Mouse (Mus musculus) heart, embryonic 10.5 days (tissue): ENCODE data around the gene Gm42669. TPM values are rescaled to one million over a fixed set of nuclear protein-coding genes. Genes with fewer than 3 reads are reported as not detected.

Experiments used
- DNase-seq: peaks from one replicate; pipeline ENCODE4 v3.0.0-alpha.2; 2017; ENCODE audit warnings: low spot score
- H3K27ac ChIP-seq: fragments of 300-500 bp; sonication (generic); 2 replicates; pipeline ENCODE4 v1.5.1; 2016; ENCODE audit warnings: mild to moderate bottlenecking
- H3K27me3 ChIP-seq: fragments of 300-500 bp; sonication (generic); 2 replicates; pipeline ENCODE4 v1.6.1; 2016; ENCODE audit warnings: mild to moderate bottlenecking; ENCODE audit not compliant: poor library complexity, insufficient read depth, severe bottlenecking
- H3K36me3 ChIP-seq: fragments of 300-500 bp; sonication (generic); 2 replicates; pipeline ENCODE4 v1.6.1; 2016; ENCODE audit warnings: mild to moderate bottlenecking, moderate library complexity
- H3K4me1 ChIP-seq: fragments of 300-500 bp; sonication (generic); 2 replicates; pipeline ENCODE4 v1.6.1; 2016; ENCODE audit warnings: mild to moderate bottlenecking
- H3K4me3 ChIP-seq: fragments of 300-500 bp; sonication (generic); 2 replicates; pipeline ENCODE4 v1.5.1; 2016; ENCODE audit warnings: mild to moderate bottlenecking, moderate library complexity
- H3K9me3 ChIP-seq: fragments of 300-500 bp; sonication (generic); 2 replicates; pipeline ENCODE4 v1.6.1; 2016; ENCODE audit warnings: mild to moderate bottlenecking, moderate library complexity
- WGBS: fragments of 180-500 bp; shearing (Covaris S2); methylation state at CpG from one replicate; pipeline ENCODE4 v1.1.7; 2016; 5-methylcytosine and 5-hydroxymethylcytosine counted together
- polyA plus RNA-seq: library from polyadenylated mRNA; unstranded; fragments of >200 nt; fragmentation: Nextera tagmentation; extraction: Ambion mirVana; gene quantifications from 2 replicates; pipeline ENCODE4 v1.2.1, GENCODE M21; 2016

Gene Gm42669
- polyA plus RNA-seq, 1 experiment from 2014 or later, result 0.24 TPM

- WGBS, result 79% methylated on average over 5 of the region's 5 CpGs
- no peaks in the 10 kb centered on the region for H3K27me3 ChIP-seq
- DNase-seq, result no peak
- H3K4me1 ChIP-seq, result no peaks in the 10 kb centered on the region
- H3K36me3 ChIP-seq, result peaks cover 8% of the 10 kb centered on the region
- no peak overlapping the region for H3K27ac ChIP-seq
- no peaks in the 10 kb centered on the region for H3K9me3 ChIP-seq
- H3K4me3 ChIP-seq, result no peak overlapping the region
Observed at GRCm38 (mm10) chr5:107498806-107499310, 8.6 kb upstream of the Gm42669 start.

- DNase-seq, result no peak
- H3K36me3 ChIP-seq, result 0 out of 2 replicates have a peak, but pooled peaks cover 7% of the 10 kb centered on the region
- no peak overlapping the region for H3K27ac ChIP-seq
- H3K9me3 ChIP-seq, result no peaks in the 10 kb centered on the region
- H3K4me3 ChIP-seq, result no peak overlapping the region
- no peaks in the 10 kb centered on the region for H3K4me1 ChIP-seq
- H3K27me3 ChIP-seq, result no peaks in the 10 kb centered on the region
- WGBS, result 87% methylated on average over 5 of the region's 5 CpGs
Observed at GRCm38 (mm10) chr5:107499891-107500535, 7.4 kb upstream of the Gm42669 start.

DNA sequence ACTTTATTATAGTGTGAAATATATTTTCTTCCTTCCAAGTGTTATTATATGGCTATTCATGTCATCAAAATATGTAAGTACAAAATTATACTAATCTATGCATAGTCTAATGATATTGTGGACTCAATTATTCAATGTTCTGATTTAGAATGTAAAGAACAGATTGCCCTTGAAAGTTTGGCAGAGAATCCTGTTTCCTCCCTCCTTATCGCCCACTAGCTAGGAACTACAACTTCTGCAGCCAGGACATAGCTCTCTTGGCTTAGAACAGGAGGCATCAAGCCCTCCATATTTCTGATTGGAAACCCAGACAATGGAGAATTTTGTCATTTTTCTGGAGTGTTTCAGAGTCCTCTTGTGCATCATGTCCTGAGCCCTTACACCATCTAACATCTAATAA, 6.7 kb upstream of the Gm42669 start:
- H3K36me3 ChIP-seq, result 0 out of 2 replicates have a peak, but pooled peaks cover 7% of the 10 kb centered on the region
- no peak overlapping the region for H3K27ac ChIP-seq
- no peaks in the 10 kb centered on the region for H3K9me3 ChIP-seq
- 91% methylated on average over 1 of the region's 1 CpGs for WGBS
- no peaks in the 10 kb centered on the region for H3K27me3 ChIP-seq
- no peaks in the 10 kb centered on the region for H3K4me1 ChIP-seq
- H3K4me3 ChIP-seq, result no peak overlapping the region
- no peak for DNase-seq

- Histone ChIP-seq H3K27me3 (no peaks in the 10 kb centered on the region), H3K36me3 (0 out of 2 replicates have a peak, but pooled peaks cover 5% of the 10 kb centered on the region), H3K9me3 (no peaks in the 10 kb centered on the region), H3K27ac (no peak overlapping the region), H3K4me3 (no peak overlapping the region), H3K4me1 (no peaks in the 10 kb centered on the region)
- no peak for DNase-seq
- WGBS, result 81% methylated on average over 10 of the region's 10 CpGs
Observed at GRCm38 (mm10) chr5:107510503-107510902, 3.1 kb downstream of the Gm42669 start.

DNA sequence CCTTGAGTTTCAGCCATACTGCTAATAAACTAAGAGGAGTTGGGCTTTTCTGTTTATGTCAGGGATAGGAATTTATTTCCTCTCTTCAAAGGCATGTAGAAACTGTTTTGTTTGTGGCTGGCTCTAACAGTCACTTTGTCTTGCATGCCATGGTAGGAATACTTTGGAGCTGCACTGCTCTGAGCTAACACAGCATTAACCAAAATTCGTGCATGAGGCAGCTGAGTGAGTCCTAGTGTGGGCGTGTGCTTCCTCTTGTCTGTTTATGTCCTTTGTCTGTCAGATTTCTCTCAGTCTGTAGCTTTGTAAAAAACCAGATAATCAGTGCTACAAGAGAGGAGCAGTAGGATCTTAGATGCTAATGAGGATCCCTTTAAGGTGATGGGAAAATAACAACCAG, 3.9 kb downstream of the Gm42669 start:
- DNase-seq, result no peak

GRCm38 (mm10) chr5:107513583-107513982, 6.2 kb downstream of the Gm42669 start:
- 0 out of 2 replicates have a peak, but pooled peaks cover 2% of the 10 kb centered on the region for H3K36me3 ChIP-seq
- WGBS, result 41% methylated on average over 7 of the region's 7 CpGs
- no peak overlapping the region for H3K4me3 ChIP-seq
- no peaks in the 10 kb centered on the region for H3K27me3 ChIP-seq
- H3K4me1 ChIP-seq, result no peaks in the 10 kb centered on the region
- H3K27ac ChIP-seq, result no peak overlapping the region
- no peak for DNase-seq
- no peaks in the 10 kb centered on the region for H3K9me3 ChIP-seq

More for the DNA sequence above, 3.9 kb downstream of the Gm42669 start:
- Histone ChIP-seq H3K27ac (no peak overlapping the region), H3K4me3 (no peak overlapping the region), H3K4me1 (no peaks in the 10 kb centered on the region), H3K27me3 (no peaks in the 10 kb centered on the region), H3K36me3 (0 out of 2 replicates have a peak, but pooled peaks cover 5% of the 10 kb centered on the region), H3K9me3 (no peaks in the 10 kb centered on the region)
- 59% methylated on average over 2 of the region's 2 CpGs for WGBS

DNA sequence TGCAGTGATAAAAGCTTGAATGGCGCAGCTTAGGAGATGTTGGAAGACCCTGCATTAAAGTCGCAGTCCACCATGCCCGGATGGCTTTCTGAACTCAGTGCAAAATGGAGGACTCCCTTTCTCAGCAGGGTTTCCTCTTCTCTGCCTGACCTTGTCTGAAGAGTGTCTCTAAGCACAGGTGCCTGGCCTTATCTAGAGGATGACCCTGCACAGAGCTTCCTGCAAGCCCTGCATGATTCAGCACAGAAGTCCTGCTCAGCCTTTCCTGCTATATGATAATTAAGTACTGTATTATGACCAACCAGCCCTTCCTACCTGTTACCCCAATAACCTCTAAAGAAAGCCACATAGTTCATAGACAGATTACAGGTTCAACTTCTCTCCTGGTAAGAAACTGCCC, 8.0 kb downstream of the Gm42669 start:
- 85% methylated on average over 3 of the region's 3 CpGs for WGBS
- Histone ChIP-seq H3K27me3 (no peaks in the 10 kb centered on the region), H3K4me1 (no peaks in the 10 kb centered on the region), H3K9me3 (no peaks in the 10 kb centered on the region), H3K4me3 (no peak overlapping the region), H3K36me3 (0 out of 2 replicates have a peak, but pooled peaks cover 1% of the 10 kb centered on the region), H3K27ac (no peak overlapping the region)
- DNase-seq, result no peak

GRCm38 (mm10) chr5:107516087-107516486, 8.7 kb downstream of the Gm42669 start:
- 89% methylated on average over 1 of the region's 1 CpGs for WGBS
- Histone ChIP-seq H3K9me3 (no peaks in the 10 kb centered on the region), H3K27me3 (no peaks in the 10 kb centered on the region), H3K4me3 (no peak overlapping the region), H3K36me3 (no peaks in the 10 kb centered on the region), H3K27ac (no peak overlapping the region), H3K4me1 (no peaks in the 10 kb centered on the region)
- no peak for DNase-seq

- H3K9me3 ChIP-seq, result no peaks in the 10 kb centered on the region
- H3K27ac ChIP-seq, result no peak overlapping the region
- H3K4me1 ChIP-seq, result no peaks in the 10 kb centered on the region
- no peaks in the 10 kb centered on the region for H3K36me3 ChIP-seq
- H3K27me3 ChIP-seq, result no peaks in the 10 kb centered on the region
- H3K4me3 ChIP-seq, result no peak overlapping the region
- 95% methylated on average over 4 of the region's 4 CpGs for WGBS
- DNase-seq, result no peak
Observed at GRCm38 (mm10) chr5:107518602-107519001, 11.2 kb downstream of the Gm42669 start.

DNA sequence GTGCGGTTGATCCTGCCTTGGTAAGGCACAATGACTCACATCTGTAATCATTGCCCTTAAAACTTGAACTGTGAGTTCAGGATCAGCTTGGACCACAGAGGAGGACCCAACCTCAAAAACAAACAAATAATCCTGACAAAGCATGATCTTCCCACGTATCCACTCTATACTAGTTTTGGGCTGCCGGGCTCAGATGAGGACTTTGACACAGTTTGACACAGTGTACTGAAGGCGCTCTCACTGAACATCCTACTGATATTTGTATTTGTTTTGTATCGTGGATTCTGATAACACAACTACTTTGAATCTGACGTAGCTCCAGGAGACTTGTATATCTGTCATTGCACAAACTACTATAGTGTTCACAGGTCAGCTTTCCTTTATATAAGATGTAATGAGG, 14.0 kb downstream of the Gm42669 start:
- H3K4me1 ChIP-seq, result no peaks in the 10 kb centered on the region
- no peaks in the 10 kb centered on the region for H3K9me3 ChIP-seq
- H3K4me3 ChIP-seq, result no peak overlapping the region
- 84% methylated on average over 6 of the region's 6 CpGs for WGBS
- no peak for DNase-seq
- H3K27ac ChIP-seq, result no peak overlapping the region
- no peaks in the 10 kb centered on the region for H3K27me3 ChIP-seq
- no peaks in the 10 kb centered on the region for H3K36me3 ChIP-seq

- H3K9me3 ChIP-seq, result no peaks in the 10 kb centered on the region
- DNase-seq, result no peak
- no peak overlapping the region for H3K27ac ChIP-seq
- no peaks in the 10 kb centered on the region for H3K4me1 ChIP-seq
- no peak overlapping the region for H3K4me3 ChIP-seq
- WGBS, result 70% methylated on average over 7 of the region's 7 CpGs
- no peaks in the 10 kb centered on the region for H3K27me3 ChIP-seq
- no peaks in the 10 kb centered on the region for H3K36me3 ChIP-seq
Observed at GRCm38 (mm10) chr5:107521897-107522296, 14.5 kb downstream of the Gm42669 start.

- DNase-seq, result no peak
- 82% methylated on average over 10 of the region's 10 CpGs for WGBS
Observed at GRCm38 (mm10) chr5:107524281-107524680, 16.9 kb downstream of the Gm42669 start.

GRCm38 (mm10) chr5:107528856-107529255, 21.4 kb downstream of the Gm42669 start:
- Histone ChIP-seq H3K4me1 (no peaks in the 10 kb centered on the region), H3K27me3 (no peaks in the 10 kb centered on the region), H3K27ac (no peak overlapping the region), H3K4me3 (no peak overlapping the region), H3K36me3 (no peaks in the 10 kb centered on the region), H3K9me3 (no peaks in the 10 kb centered on the region)
- no peak for DNase-seq
- WGBS, result 86% methylated on average over 3 of the region's 3 CpGs

More at GRCm38 (mm10) chr5:107524281-107524680, 16.9 kb downstream of the Gm42669 start:
- Histone ChIP-seq H3K27ac (no peak overlapping the region), H3K4me3 (no peak overlapping the region), H3K4me1 (no peaks in the 10 kb centered on the region), H3K27me3 (no peaks in the 10 kb centered on the region), H3K9me3 (no peaks in the 10 kb centered on the region), H3K36me3 (no peaks in the 10 kb centered on the region)
